Mouse (Mus musculus): ENCODE results near the gene Sycp3. TPM values are rescaled to one million over a fixed set of nuclear protein-coding genes. Genes with fewer than 3 reads are reported as not detected.

Gene Sycp3
- total and polyA plus RNA-seq, 2 experiments from 2014 or later = 0.50 TPM; not detected in 1

GRCm38 (mm10) chr10:88504481-88504880 lies 45.1 kb downstream of the Sycp3 start:
- H3K9ac ChIP-seq (replicated peaks; ENCODE audit: low read length) = peak overlapping the region; percentile 94; the same call in 1 of the 2 replicates
- H3K36me3 ChIP-seq (ENCODE audit: insufficient read depth, low read length) = no peaks in the 10 kb centered on the region
- H3K27me3 ChIP-seq (ENCODE audit: insufficient read depth, low read length) = no peaks in the 10 kb centered on the region
- H3K27ac ChIP-seq = peak overlapping the region; percentile 85; the same call in 1 of the 2 replicates
- TF ChIP-seq CTCF (IDR thresholded peaks at IDR 0.05; ENCODE audit: low read depth) = no peak
- H3K4me1 ChIP-seq (ENCODE audit: insufficient read depth, low read length) = peaks cover 12% of the 10 kb centered on the region; the same call in 1 of the 2 replicates
- WGBS = 51% methylated on average over 3 of the region's 3 CpGs
- DNase-seq (ENCODE audit: low spot score) = no peak
- peak overlapping the region; percentile 94 for H3K4me2 ChIP-seq (ENCODE audit: low read depth, low read length)
- H3K4me3 ChIP-seq (ENCODE audit: low read length) = no peak overlapping the region
- H3K9me3 ChIP-seq (ENCODE audit: low read length) = no peaks in the 10 kb centered on the region
- ATAC-seq = no peak

- Histone ChIP-seq H3K27ac (no peak overlapping the region), H3K9ac (replicated peaks; ENCODE audit: low read length) (no peak overlapping the region), H3K9me3 (ENCODE audit: low read length) (no peaks in the 10 kb centered on the region), H3K4me3 (ENCODE audit: low read length) (no peak overlapping the region), H3K36me3 (ENCODE audit: insufficient read depth, low read length) (no peaks in the 10 kb centered on the region), H3K27me3 (ENCODE audit: insufficient read depth, low read length) (no peaks in the 10 kb centered on the region), H3K4me2 (ENCODE audit: low read depth, low read length) (no peak overlapping the region), H3K4me1 (ENCODE audit: insufficient read depth, low read length) (peaks cover 12% of the 10 kb centered on the region; the same call in 1 of the 2 replicates)
- no peak for TF ChIP-seq CTCF (IDR thresholded peaks at IDR 0.05; ENCODE audit: low read depth)
- DNase-seq (ENCODE audit: low spot score) (no peak), ATAC-seq (no peak)
- 82% methylated on average over 5 of the region's 5 CpGs for WGBS
Measured at GRCm38 (mm10) chr10:88505256-88505655, 45.9 kb downstream of the Sycp3 start.

GRCm38 (mm10) chr10:88507691-88508143 lies 48.3 kb downstream of the Sycp3 start:
- WGBS = 80% methylated on average over 7 of the region's 7 CpGs
- no peak for ATAC-seq
- no peaks in the 10 kb centered on the region for H3K36me3 ChIP-seq (ENCODE audit: insufficient read depth, low read length)
- no peak overlapping the region for H3K4me2 ChIP-seq (ENCODE audit: low read depth, low read length)
- no peak for TF ChIP-seq CTCF (IDR thresholded peaks at IDR 0.05; ENCODE audit: low read depth)
- H3K27me3 ChIP-seq (ENCODE audit: insufficient read depth, low read length) = no peaks in the 10 kb centered on the region
- no peaks in the 10 kb centered on the region for H3K9me3 ChIP-seq (ENCODE audit: low read length)
- DNase-seq (ENCODE audit: low spot score) = no peak
- H3K4me3 ChIP-seq (ENCODE audit: low read length) = no peak overlapping the region
- peaks cover under 1% of the 10 kb centered on the region; the same call in 1 of the 2 replicates for H3K4me1 ChIP-seq (ENCODE audit: insufficient read depth, low read length)
- no peak overlapping the region for H3K27ac ChIP-seq
- no peak overlapping the region for H3K9ac ChIP-seq (replicated peaks; ENCODE audit: low read length)

- TF ChIP-seq CTCF (IDR thresholded peaks at IDR 0.05; ENCODE audit: low read depth) = no peak
- Histone ChIP-seq H3K9me3 (ENCODE audit: low read length) (no peaks in the 10 kb centered on the region), H3K4me3 (ENCODE audit: low read length) (no peak overlapping the region), H3K27ac (no peak overlapping the region), H3K36me3 (ENCODE audit: insufficient read depth, low read length) (no peaks in the 10 kb centered on the region), H3K9ac (replicated peaks; ENCODE audit: low read length) (no peak overlapping the region), H3K4me1 (ENCODE audit: insufficient read depth, low read length) (no peaks in the 10 kb centered on the region), H3K4me2 (ENCODE audit: low read depth, low read length) (no peak overlapping the region), H3K27me3 (ENCODE audit: insufficient read depth, low read length) (no peaks in the 10 kb centered on the region)
- WGBS = 67% methylated on average over 12 of the region's 12 CpGs
- no peak for ATAC-seq
- no peak for DNase-seq (ENCODE audit: low spot score)
Measured at GRCm38 (mm10) chr10:88510503-88511271, 51.3 kb downstream of the Sycp3 start.

- TF ChIP-seq CTCF (IDR thresholded peaks at IDR 0.05; ENCODE audit: low read depth) = no peak
- 95% methylated on average over 9 of the region's 9 CpGs for WGBS
- H3K4me3 ChIP-seq (ENCODE audit: low read length) = no peak overlapping the region
- H3K4me2 ChIP-seq (ENCODE audit: low read depth, low read length) = no peak overlapping the region
- H3K36me3 ChIP-seq (ENCODE audit: insufficient read depth, low read length) = no peaks in the 10 kb centered on the region
- no peak overlapping the region for H3K9ac ChIP-seq (replicated peaks; ENCODE audit: low read length)
- H3K27ac ChIP-seq = no peak overlapping the region
- DNase-seq (ENCODE audit: low spot score) (no peak), ATAC-seq (no peak)
- H3K4me1 ChIP-seq (ENCODE audit: insufficient read depth, low read length) = no peaks in the 10 kb centered on the region
- no peaks in the 10 kb centered on the region for H3K27me3 ChIP-seq (ENCODE audit: insufficient read depth, low read length)
- H3K9me3 ChIP-seq (ENCODE audit: low read length) = no peaks in the 10 kb centered on the region
Measured at GRCm38 (mm10) chr10:88511355-88511754, 52.0 kb downstream of the Sycp3 start.

- H3K9ac ChIP-seq (replicated peaks; ENCODE audit: low read length) = no peak overlapping the region
- no peaks in the 10 kb centered on the region for H3K9me3 ChIP-seq (ENCODE audit: low read length)
- no peak overlapping the region for H3K4me3 ChIP-seq (ENCODE audit: low read length)
- no peaks in the 10 kb centered on the region for H3K4me1 ChIP-seq (ENCODE audit: insufficient read depth, low read length)
- H3K27ac ChIP-seq = no peak overlapping the region
- H3K36me3 ChIP-seq (ENCODE audit: insufficient read depth, low read length) = no peaks in the 10 kb centered on the region
- DNase-seq (ENCODE audit: low spot score) = no peak
- 77% methylated on average over 8 of the region's 8 CpGs for WGBS
- ATAC-seq = no peak
- H3K4me2 ChIP-seq (ENCODE audit: low read depth, low read length) = no peak overlapping the region
- no peaks in the 10 kb centered on the region for H3K27me3 ChIP-seq (ENCODE audit: insufficient read depth, low read length)
- TF ChIP-seq CTCF (IDR thresholded peaks at IDR 0.05; ENCODE audit: low read depth) = peak; percentile 20; the same call in 1 of the 2 replicates
Measured at GRCm38 (mm10) chr10:88513574-88514135, 54.3 kb downstream of the Sycp3 start.

Measured in hindbrain, postnatal 0 days (tissue).